Mouse (Mus musculus) liver, embryonic 12.5 days (tissue): ENCODE results near the gene Xntrpc. TPM values are rescaled to one million over a fixed set of nuclear protein-coding genes. Genes with fewer than 3 reads are reported as not detected.

ENCODE experiments used
- ATAC-seq: fragments of 200-750 bp; cut with Nextera tagmentation; 2 replicates; pipeline ENCODE4 v1.8.0; 2017; ENCODE audit warnings: moderate number of reproducible peaks, mild to moderate bottlenecking, moderate library complexity
- H3K27ac ChIP-seq: fragments of 300-500 bp; sonication (generic); 2 replicates; pipeline ENCODE4 v1.5.1; 2016; ENCODE audit warnings: mild to moderate bottlenecking
- H3K27me3 ChIP-seq: fragments of 300-500 bp; sonication (generic); replicated peaks from 2 replicates; pipeline ENCODE4 v1.6.1; 2016; ENCODE audit warnings: mild to moderate bottlenecking, moderate library complexity
- H3K36me3 ChIP-seq: fragments of 300-500 bp; sonication (generic); 2 replicates; pipeline ENCODE4 v1.6.1; 2016; ENCODE audit warnings: mild to moderate bottlenecking, moderate library complexity
- H3K4me1 ChIP-seq: fragments of 300-500 bp; sonication (generic); 2 replicates; pipeline ENCODE4 v1.6.1; 2016
- H3K4me2 ChIP-seq: fragments of 300-500 bp; sonication (generic); 2 replicates; pipeline ENCODE4 v1.6.1; 2016; ENCODE audit warnings: mild to moderate bottlenecking, moderate library complexity
- H3K4me3 ChIP-seq: fragments of 300-500 bp; sonication (generic); 2 replicates; pipeline ENCODE4 v1.5.1; 2016; ENCODE audit warnings: mild to moderate bottlenecking, moderate library complexity
- H3K9ac ChIP-seq: fragments of 300-500 bp; sonication (generic); 2 replicates; pipeline ENCODE4 v1.6.1; 2016; ENCODE audit warnings: mild to moderate bottlenecking, moderate library complexity
- H3K9me3 ChIP-seq: fragments of 300-500 bp; sonication (generic); replicated peaks from 2 replicates; pipeline ENCODE4 v1.6.1; 2016; ENCODE audit warnings: mild to moderate bottlenecking, moderate library complexity
- WGBS: fragments of 180-500 bp; shearing (Covaris S2); methylation state at CpG from one replicate; pipeline ENCODE4 v1.1.7; 2016; ENCODE audit not compliant: insufficient replicate concordance; 5-methylcytosine and 5-hydroxymethylcytosine counted together
- polyA plus RNA-seq: library from polyadenylated mRNA; unstranded; fragments of >200 nt; fragmentation: Nextera tagmentation; extraction: Ambion mirVana; gene quantifications from 2 replicates; pipeline ENCODE4 v1.2.1, GENCODE M21; 2016

The Xntrpc gene
- polyA plus RNA-seq, 1 experiment from 2014 or later: 0.33 TPM

GRCm38 (mm10) chr7:102084041-102084696 lies 18.7 kb downstream of the Xntrpc start:
- H3K4me3 ChIP-seq: no peak overlapping the region
- no peaks in the 10 kb centered on the region for H3K27me3 ChIP-seq
- no peaks in the 10 kb centered on the region for H3K9me3 ChIP-seq
- H3K9ac ChIP-seq: no peak overlapping the region
- no peak for ATAC-seq
- H3K27ac ChIP-seq: no peak overlapping the region
- H3K36me3 ChIP-seq: peaks cover 57% of the 10 kb centered on the region
- H3K4me1 ChIP-seq: no peaks in the 10 kb centered on the region
- WGBS: 88% methylated on average over 26 of the region's 26 CpGs
- H3K4me2 ChIP-seq: no peak overlapping the region

- 67% methylated on average over 4 of the region's 4 CpGs for WGBS
- Histone ChIP-seq H3K4me2 (no peak overlapping the region), H3K27me3 (no peaks in the 10 kb centered on the region), H3K27ac (no peak overlapping the region), H3K4me1 (no peaks in the 10 kb centered on the region), H3K9ac (no peak overlapping the region), H3K36me3 (peaks cover 27% of the 10 kb centered on the region), H3K4me3 (no peak overlapping the region), H3K9me3 (no peaks in the 10 kb centered on the region)
- no peak for ATAC-seq
Measured at GRCm38 (mm10) chr7:102087336-102087735, 21.8 kb downstream of the Xntrpc start.

- H3K27me3 ChIP-seq: peaks cover 43% of the 10 kb centered on the region
- H3K9ac ChIP-seq: peak overlapping the region; percentile 33
- peak overlapping the region; percentile 76 for H3K4me2 ChIP-seq
- H3K9me3 ChIP-seq: no peaks in the 10 kb centered on the region
- 10% methylated on average over 30 of the region's 30 CpGs for WGBS
- no peaks in the 10 kb centered on the region for H3K36me3 ChIP-seq
- peaks cover 43% of the 10 kb centered on the region for H3K4me1 ChIP-seq
- H3K4me3 ChIP-seq: peak overlapping the region; percentile 39
- no peak overlapping the region for H3K27ac ChIP-seq
- peak; percentile 59 for ATAC-seq
Measured at GRCm38 (mm10) chr7:102099760-102100661, 34.5 kb downstream of the Xntrpc start.

- Histone ChIP-seq H3K27me3 (peaks cover 43% of the 10 kb centered on the region), H3K9ac (no peak overlapping the region), H3K4me2 (no peak overlapping the region), H3K36me3 (no peaks in the 10 kb centered on the region), H3K27ac (no peak overlapping the region), H3K4me3 (no peak overlapping the region), H3K4me1 (peaks cover 43% of the 10 kb centered on the region), H3K9me3 (no peaks in the 10 kb centered on the region)
- ATAC-seq: no peak
- 52% methylated on average over 5 of the region's 5 CpGs for WGBS
Measured at GRCm38 (mm10) chr7:102100868-102101267, 35.4 kb downstream of the Xntrpc start.

- no peaks in the 10 kb centered on the region for H3K36me3 ChIP-seq
- no peak for ATAC-seq
- H3K4me2 ChIP-seq: peak within 1 kb of the TSS; percentile 76
- no peaks in the 10 kb centered on the region for H3K9me3 ChIP-seq
- peaks cover 44% of the 10 kb centered on the region for H3K27me3 ChIP-seq
- H3K27ac ChIP-seq: no peak within 1 kb of the TSS
- H3K4me3 ChIP-seq: no peak within 1 kb of the TSS
- no peak within 1 kb of the TSS for H3K9ac ChIP-seq
- WGBS: 61% methylated on average over 5 of the region's 5 CpGs
- peaks cover 43% of the 10 kb centered on the region for H3K4me1 ChIP-seq
Measured at GRCm38 (mm10) chr7:102101487-102101886, 36.0 kb downstream of the Xntrpc start, which contains the start of gene Art1. TSS of gene Art1 (plus strand) at chr7:102101743.

GRCm38 (mm10) chr7:102102241-102102640 lies 36.7 kb downstream of the Xntrpc start:
- WGBS: 60% methylated on average over 8 of the region's 8 CpGs

GRCm38 (mm10) chr7:102102696-102103095 lies 37.2 kb downstream of the Xntrpc start:
- Histone ChIP-seq H3K4me3 (no peak overlapping the region), H3K9ac (no peak overlapping the region), H3K4me2 (0 out of 2 replicates have a peak overlapping the region, but pooled peaks have one; percentile 4), H3K9me3 (no peaks in the 10 kb centered on the region), H3K27ac (0 out of 2 replicates have a peak overlapping the region, but pooled peaks have one; percentile 43), H3K27me3 (peaks cover 45% of the 10 kb centered on the region), H3K4me1 (peaks cover 51% of the 10 kb centered on the region), H3K36me3 (no peaks in the 10 kb centered on the region)
- WGBS: 50% methylated on average over 6 of the region's 6 CpGs
- no peak for ATAC-seq

More at GRCm38 (mm10) chr7:102102241-102102640, 36.7 kb downstream of the Xntrpc start:
- no peak for ATAC-seq
- Histone ChIP-seq H3K4me2 (no peak overlapping the region), H3K27ac (no peak overlapping the region), H3K9me3 (no peaks in the 10 kb centered on the region), H3K4me1 (peaks cover 50% of the 10 kb centered on the region), H3K36me3 (no peaks in the 10 kb centered on the region), H3K27me3 (peaks cover 45% of the 10 kb centered on the region), H3K4me3 (no peak overlapping the region), H3K9ac (no peak overlapping the region)

- Histone ChIP-seq H3K27me3 (peaks cover 36% of the 10 kb centered on the region), H3K36me3 (no peaks in the 10 kb centered on the region), H3K9ac (0 out of 2 replicates have a peak overlapping the region, but pooled peaks have one; percentile 14), H3K4me2 (0 out of 2 replicates have a peak overlapping the region, but pooled peaks have one; percentile 5), H3K4me1 (peaks cover 51% of the 10 kb centered on the region), H3K4me3 (no peak overlapping the region), H3K9me3 (no peaks in the 10 kb centered on the region), H3K27ac (0 out of 2 replicates have a peak overlapping the region, but pooled peaks have one; percentile 43)
- ATAC-seq: peak; percentile 79
- WGBS: 35% methylated on average over 2 of the region's 2 CpGs
Measured at GRCm38 (mm10) chr7:102103555-102103954, 38.0 kb downstream of the Xntrpc start.

GRCm38 (mm10) chr7:102104126-102104525 lies 38.6 kb downstream of the Xntrpc start:
- Histone ChIP-seq H3K9ac (0 out of 2 replicates have a peak overlapping the region, but pooled peaks have one; percentile 14), H3K27ac (no peak overlapping the region), H3K4me1 (peaks cover 51% of the 10 kb centered on the region), H3K4me3 (no peak overlapping the region), H3K36me3 (no peaks in the 10 kb centered on the region), H3K4me2 (0 out of 2 replicates have a peak overlapping the region, but pooled peaks have one; percentile 5), H3K27me3 (peaks cover 31% of the 10 kb centered on the region), H3K9me3 (no peaks in the 10 kb centered on the region)
- 57% methylated on average over 5 of the region's 5 CpGs for WGBS
- no peak for ATAC-seq

- no peak overlapping the region for H3K27ac ChIP-seq
- peak overlapping the region; percentile 69 for H3K4me2 ChIP-seq
- 21% methylated on average over 23 of the region's 23 CpGs for WGBS
- peaks cover 36% of the 10 kb centered on the region for H3K4me1 ChIP-seq
- H3K9ac ChIP-seq: peak overlapping the region; percentile 50; the same call in 1 of the 2 replicates
- ATAC-seq: no peak
- H3K9me3 ChIP-seq: no peaks in the 10 kb centered on the region
- peak overlapping the region; percentile 37 for H3K4me3 ChIP-seq
- H3K27me3 ChIP-seq: peaks cover 14% of the 10 kb centered on the region
- no peaks in the 10 kb centered on the region for H3K36me3 ChIP-seq
Measured at GRCm38 (mm10) chr7:102106700-102107141, 41.2 kb downstream of the Xntrpc start.

GRCm38 (mm10) chr7:102108206-102108605 lies 42.7 kb downstream of the Xntrpc start:
- H3K9me3 ChIP-seq: no peaks in the 10 kb centered on the region
- no peaks in the 10 kb centered on the region for H3K36me3 ChIP-seq
- ATAC-seq: no peak
- peaks cover 24% of the 10 kb centered on the region for H3K4me1 ChIP-seq
- H3K4me3 ChIP-seq: no peak overlapping the region
- peaks cover 25% of the 10 kb centered on the region for H3K27me3 ChIP-seq
- 52% methylated on average over 1 of the region's 1 CpGs for WGBS
- H3K27ac ChIP-seq: no peak overlapping the region
- H3K4me2 ChIP-seq: no peak overlapping the region
- no peak overlapping the region for H3K9ac ChIP-seq

GRCm38 (mm10) chr7:102109171-102109570 lies 43.7 kb downstream of the Xntrpc start, which contains the start of gene Art5:
TSS of gene Art5 (minus strand) at chr7:102109489.
- ATAC-seq: no peak
- WGBS: 68% methylated on average over 7 of the region's 7 CpGs

More at GRCm38 (mm10) chr7:102109171-102109570, 43.7 kb downstream of the Xntrpc start, which contains the start of gene Art5:
- H3K9ac ChIP-seq: no peak within 1 kb of the TSS
- no peaks in the 10 kb centered on the region for H3K9me3 ChIP-seq
- peaks cover 28% of the 10 kb centered on the region for H3K27me3 ChIP-seq
- H3K4me1 ChIP-seq: peaks cover 23% of the 10 kb centered on the region
- no peak within 1 kb of the TSS for H3K27ac ChIP-seq
- H3K4me3 ChIP-seq: no peak within 1 kb of the TSS
- H3K36me3 ChIP-seq: no peaks in the 10 kb centered on the region
- H3K4me2 ChIP-seq: no peak within 1 kb of the TSS
